Mouse (Mus musculus): Measurements from ENCODE around the gene Frem1.

DNA sequence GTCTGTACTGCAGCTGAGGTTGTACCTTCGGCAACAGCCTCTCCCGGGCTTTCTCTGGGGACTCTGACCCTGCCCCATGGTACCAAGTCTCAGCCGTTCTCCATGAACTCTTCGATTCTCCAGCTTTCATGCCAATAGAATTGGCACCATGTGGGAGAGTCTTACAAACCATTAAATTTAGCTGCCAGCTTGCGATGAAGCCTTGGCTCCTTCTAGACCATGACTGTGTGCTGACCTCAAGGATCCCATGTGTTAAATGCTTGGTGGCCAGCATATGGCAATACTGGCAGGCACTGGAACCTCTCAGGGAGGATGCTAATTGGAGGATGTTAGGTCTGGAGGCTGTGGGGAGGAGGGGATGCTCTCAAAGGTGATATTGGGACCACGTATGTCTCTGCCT lies 4.4 kb upstream of the Frem1 start:
- TF ChIP-seq POLR2A (IDR thresholded peaks at IDR 0.05; ENCODE audit: low read depth, low read length) (no peak), CTCF (IDR thresholded peaks at IDR 0.05; ENCODE audit: extremely low read depth, insufficient read depth, insufficient read length, insufficient replicate concordance) (no peak)

Data from spleen, adult 2 months (tissue).